Mouse (Mus musculus): Measurements from ENCODE around the gene Tbc1d21. TPM values are rescaled to one million over a fixed set of nuclear protein-coding genes. Genes with fewer than 3 reads are reported as not detected.

The Tbc1d21 gene
- polyA plus RNA-seq, 1 experiment from 2014 or later = not detected

DNA sequence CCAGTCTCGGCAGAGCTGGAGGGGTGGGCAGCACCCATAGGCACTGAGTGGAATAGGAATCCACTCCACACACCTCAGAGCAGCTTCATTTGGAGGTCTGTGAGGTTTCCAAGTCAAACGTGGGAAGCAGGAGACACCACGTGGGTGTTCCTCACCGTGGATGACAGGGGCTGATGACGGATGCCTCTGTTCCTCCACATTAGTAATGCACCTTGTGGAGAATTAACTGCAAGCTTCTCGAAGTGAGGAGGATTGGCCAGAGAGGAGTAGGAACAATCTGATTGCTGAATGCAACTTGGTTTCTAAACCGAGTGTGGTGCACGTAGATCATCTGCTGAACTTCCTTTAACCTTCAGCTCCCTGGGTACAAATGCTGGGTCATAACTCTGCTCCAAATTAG is 1.7 kb upstream of the Tbc1d21 start:
- Histone ChIP-seq H3K27ac (no peak overlapping the region), H3K27me3 (no peaks in the 10 kb centered on the region), H3K36me3 (ENCODE audit: poor library complexity, severe bottlenecking) (no peaks in the 10 kb centered on the region), H3K4me3 (no peak overlapping the region), H3K9me3 (replicated peaks) (no peaks in the 10 kb centered on the region), H3K4me2 (no peak overlapping the region), H3K9ac (no peak overlapping the region), H3K4me1 (peaks cover 17% of the 10 kb centered on the region; the same call in 1 of the 2 replicates)
- 77% methylated on average over 8 of the region's 8 CpGs for WGBS
- no peak for ATAC-seq

DNA sequence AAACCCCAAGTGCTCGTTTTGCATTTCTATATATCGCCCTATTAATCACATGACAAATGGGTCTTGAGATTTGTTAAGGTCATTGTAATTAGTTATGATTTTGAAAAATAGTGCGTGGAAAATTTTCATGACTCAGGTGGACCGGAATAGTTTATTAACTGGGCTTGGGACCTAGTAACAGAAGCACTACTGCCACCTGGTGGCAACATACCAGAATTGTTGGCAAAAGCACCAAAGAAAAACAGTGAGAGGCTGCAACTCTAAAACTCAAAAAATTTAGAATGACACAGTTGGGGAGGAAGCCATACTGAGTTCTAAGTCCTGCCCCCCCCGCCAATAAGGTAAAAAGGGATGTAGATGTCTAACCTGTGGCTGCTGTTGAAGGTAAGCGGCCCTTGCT is 611 bp downstream of the Tbc1d21 start:
- Histone ChIP-seq H3K9me3 (replicated peaks) (no peaks in the 10 kb centered on the region), H3K27me3 (no peaks in the 10 kb centered on the region), H3K27ac (no peak overlapping the region), H3K9ac (no peak overlapping the region), H3K4me2 (no peak overlapping the region), H3K4me1 (peaks cover 13% of the 10 kb centered on the region; the same call in 1 of the 2 replicates), H3K36me3 (ENCODE audit: poor library complexity, severe bottlenecking) (no peaks in the 10 kb centered on the region), H3K4me3 (no peak overlapping the region)
- 49% methylated on average over 6 of the region's 6 CpGs for WGBS
- ATAC-seq = no peak

DNA sequence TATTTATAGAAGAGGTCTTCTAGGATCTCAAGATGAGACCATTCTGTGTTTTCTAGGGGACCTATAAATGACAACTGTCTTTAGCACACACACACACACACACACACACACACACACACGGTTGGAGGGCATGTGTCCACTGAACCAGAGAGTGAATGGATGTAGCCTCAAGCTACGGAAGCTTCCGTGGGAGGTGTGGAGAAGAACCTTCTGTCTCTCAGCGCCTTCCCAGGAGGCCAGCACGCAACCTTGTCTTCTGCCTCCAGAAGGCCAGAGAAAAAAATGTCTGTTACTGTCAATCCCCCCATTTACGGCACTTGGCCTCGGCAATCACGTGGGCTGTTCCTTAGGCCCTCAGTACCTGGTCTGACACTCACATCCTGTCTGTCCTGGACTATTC is 5.9 kb downstream of the Tbc1d21 start:
- Histone ChIP-seq H3K36me3 (ENCODE audit: poor library complexity, severe bottlenecking) (no peaks in the 10 kb centered on the region), H3K4me3 (no peak overlapping the region), H3K27me3 (no peaks in the 10 kb centered on the region), H3K4me2 (no peak overlapping the region), H3K4me1 (no peaks in the 10 kb centered on the region), H3K9me3 (replicated peaks) (no peaks in the 10 kb centered on the region), H3K9ac (no peak overlapping the region), H3K27ac (no peak overlapping the region)
- WGBS = 87% methylated on average over 8 of the region's 8 CpGs
- no peak for ATAC-seq

DNA sequence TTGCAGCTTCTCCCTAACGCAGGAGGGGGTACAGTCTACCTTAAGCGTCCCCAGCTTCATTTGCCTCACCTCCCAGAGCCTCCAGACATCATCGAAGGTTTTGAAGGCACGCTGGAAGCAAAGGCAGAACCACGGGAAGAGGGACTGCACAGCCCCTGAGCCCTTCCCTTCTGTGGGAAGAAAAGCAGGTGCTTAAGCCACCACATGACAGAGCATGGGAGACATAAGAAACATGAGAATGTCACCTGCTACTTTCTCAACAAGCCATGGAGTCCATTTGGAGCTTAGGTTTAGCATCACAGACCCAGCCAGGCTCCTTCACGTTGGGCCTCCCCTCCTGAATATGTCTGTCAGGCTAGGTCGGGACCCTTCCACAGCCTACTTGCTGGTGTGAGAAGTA is 8.3 kb downstream of the Tbc1d21 start:
- no peak for ATAC-seq
- H3K4me1 ChIP-seq = no peaks in the 10 kb centered on the region
- H3K9me3 ChIP-seq (replicated peaks) = no peaks in the 10 kb centered on the region
- H3K9ac ChIP-seq = no peak overlapping the region
- H3K4me2 ChIP-seq = no peak overlapping the region
- WGBS = 84% methylated on average over 7 of the region's 7 CpGs
- no peak overlapping the region for H3K27ac ChIP-seq
- H3K4me3 ChIP-seq = no peak overlapping the region
- no peaks in the 10 kb centered on the region for H3K36me3 ChIP-seq (ENCODE audit: poor library complexity, severe bottlenecking)
- H3K27me3 ChIP-seq = no peaks in the 10 kb centered on the region

DNA sequence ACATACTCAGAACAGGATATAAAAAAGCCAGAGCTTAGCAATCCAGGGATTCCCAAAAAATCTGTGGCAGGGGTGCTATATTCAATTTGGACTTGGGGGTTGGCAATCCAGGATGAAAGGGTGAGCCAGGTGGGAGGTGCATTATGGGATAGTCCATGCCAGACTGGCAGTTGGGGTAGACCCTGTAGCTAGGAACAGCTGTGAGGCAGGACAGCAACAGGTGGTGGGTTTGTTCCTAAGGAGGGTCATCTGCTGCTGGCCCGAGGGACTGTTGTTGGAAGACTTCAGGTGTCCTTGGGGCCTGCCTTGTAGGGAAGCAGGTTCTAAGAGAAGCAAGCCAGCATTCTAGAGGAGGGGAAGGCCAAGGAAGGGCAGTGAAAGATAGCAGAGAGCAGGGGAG is 8.9 kb downstream of the Tbc1d21 start:
- H3K27me3 ChIP-seq = no peaks in the 10 kb centered on the region
- H3K9ac ChIP-seq = no peak overlapping the region
- no peak for ATAC-seq
- no peaks in the 10 kb centered on the region for H3K9me3 ChIP-seq (replicated peaks)
- no peaks in the 10 kb centered on the region for H3K36me3 ChIP-seq (ENCODE audit: poor library complexity, severe bottlenecking)
- H3K4me3 ChIP-seq = no peak overlapping the region
- H3K27ac ChIP-seq = no peak overlapping the region; the same call in 1 of the 2 replicates
- no peak overlapping the region for H3K4me2 ChIP-seq
- 78% methylated on average over 1 of the region's 1 CpGs for WGBS
- peaks cover 3% of the 10 kb centered on the region for H3K4me1 ChIP-seq

DNA sequence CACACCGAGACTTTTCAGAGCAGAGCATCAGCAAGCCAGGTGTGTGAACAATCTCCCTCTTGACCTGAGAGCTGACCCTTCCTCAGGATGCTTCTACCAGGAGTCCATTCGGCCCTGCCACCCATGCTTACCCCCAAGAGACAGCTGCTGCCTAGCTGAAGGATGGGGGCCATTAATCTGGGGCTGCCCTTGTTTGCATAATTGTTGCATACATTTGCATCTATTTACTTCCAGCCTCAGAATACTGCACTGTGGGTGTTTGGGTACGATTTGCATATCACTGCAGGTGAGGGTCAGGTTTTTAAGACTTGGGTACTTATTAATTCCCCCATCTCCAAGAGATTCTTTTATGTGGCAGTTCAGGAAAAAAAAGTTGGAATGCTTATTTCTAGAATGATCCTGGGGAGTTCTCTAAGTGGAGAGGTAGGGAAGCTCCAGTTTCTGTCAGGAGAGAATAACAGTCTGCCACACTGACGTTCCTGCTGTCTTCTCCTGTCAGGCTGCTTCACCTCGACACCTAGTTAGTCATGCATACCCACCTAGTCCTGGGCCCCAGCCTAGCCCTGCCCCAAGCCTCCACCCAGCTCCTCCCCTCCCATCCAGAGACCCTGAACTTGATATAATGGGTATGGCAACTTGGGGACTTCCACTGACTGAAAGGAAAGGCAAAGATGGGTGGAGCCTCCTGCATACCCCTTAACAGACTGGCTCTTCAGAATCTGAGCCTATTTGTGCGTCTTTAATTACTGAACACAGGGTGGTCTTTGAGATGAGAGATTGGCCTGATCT is 14.8 kb downstream of the Tbc1d21 start:
- WGBS = 12% methylated on average over 6 of the region's 6 CpGs
- H3K27ac ChIP-seq = peak overlapping the region; percentile 84

DNA sequence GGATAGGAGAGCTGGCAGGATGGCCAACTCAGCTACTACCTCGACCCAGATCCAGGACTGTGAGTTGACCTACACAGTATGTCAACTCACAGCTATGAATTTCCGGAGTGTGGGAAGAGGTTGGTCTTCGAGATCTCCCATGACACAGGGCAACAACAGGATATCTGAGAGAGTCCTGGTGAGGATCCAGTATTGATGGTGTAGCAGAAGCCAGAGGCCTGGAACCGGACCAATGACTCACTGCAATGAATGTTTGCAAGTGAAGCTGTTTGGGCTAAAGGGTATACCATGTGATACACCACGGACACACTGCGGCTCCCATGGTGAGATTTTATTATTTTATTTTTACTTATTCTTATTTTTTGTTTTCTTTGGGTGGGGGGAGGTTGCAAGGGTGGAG is 15.6 kb downstream of the Tbc1d21 start:
- Histone ChIP-seq H3K27me3 (no peaks in the 10 kb centered on the region), H3K9ac (no peak overlapping the region), H3K36me3 (ENCODE audit: poor library complexity, severe bottlenecking) (no peaks in the 10 kb centered on the region), H3K4me2 (no peak overlapping the region), H3K27ac (peak overlapping the region; percentile 32; the same call in 1 of the 2 replicates), H3K4me3 (no peak overlapping the region), H3K4me1 (peaks cover 24% of the 10 kb centered on the region), H3K9me3 (replicated peaks) (no peaks in the 10 kb centered on the region)
- WGBS = 84% methylated on average over 6 of the region's 6 CpGs
- ATAC-seq = 0 out of 2 replicates have a peak, but pooled peaks have one; percentile 23

More for the DNA sequence above, 14.8 kb downstream of the Tbc1d21 start:
- Histone ChIP-seq H3K9me3 (replicated peaks) (no peaks in the 10 kb centered on the region), H3K27me3 (no peaks in the 10 kb centered on the region), H3K4me3 (no peak overlapping the region), H3K36me3 (ENCODE audit: poor library complexity, severe bottlenecking) (no peaks in the 10 kb centered on the region), H3K4me2 (peak overlapping the region; percentile 26; the same call in 1 of the 2 replicates), H3K9ac (no peak overlapping the region), H3K4me1 (peaks cover 24% of the 10 kb centered on the region)
- peak; percentile 85 for ATAC-seq

DNA sequence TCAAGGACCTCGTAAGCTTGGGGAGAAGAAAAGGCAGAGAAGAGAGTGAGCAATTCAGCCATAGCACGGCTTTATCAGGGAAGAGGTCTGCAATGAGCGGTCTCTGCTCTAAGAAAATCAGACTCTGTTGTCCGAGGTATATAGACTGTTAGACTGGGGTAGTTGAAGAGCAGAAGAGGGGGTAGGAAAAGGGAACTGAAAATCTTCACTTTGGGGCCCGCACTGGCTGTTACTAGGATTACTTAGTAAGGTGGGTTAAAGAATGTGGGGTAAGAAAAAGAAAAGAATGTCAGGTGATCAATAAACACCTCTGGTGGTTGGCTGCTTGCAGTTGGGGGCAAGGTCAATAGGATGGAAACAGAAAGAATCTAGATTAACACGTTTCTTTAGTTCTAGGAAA is 17.0 kb downstream of the Tbc1d21 start:
- 86% methylated on average over 6 of the region's 6 CpGs for WGBS
- no peak overlapping the region for H3K4me2 ChIP-seq
- H3K9me3 ChIP-seq (replicated peaks) = no peaks in the 10 kb centered on the region
- no peaks in the 10 kb centered on the region for H3K36me3 ChIP-seq (ENCODE audit: poor library complexity, severe bottlenecking)
- no peak for ATAC-seq
- H3K4me3 ChIP-seq = no peak overlapping the region
- H3K27ac ChIP-seq = no peak overlapping the region
- H3K27me3 ChIP-seq = no peaks in the 10 kb centered on the region
- no peak overlapping the region for H3K9ac ChIP-seq
- H3K4me1 ChIP-seq = peaks cover 24% of the 10 kb centered on the region

DNA sequence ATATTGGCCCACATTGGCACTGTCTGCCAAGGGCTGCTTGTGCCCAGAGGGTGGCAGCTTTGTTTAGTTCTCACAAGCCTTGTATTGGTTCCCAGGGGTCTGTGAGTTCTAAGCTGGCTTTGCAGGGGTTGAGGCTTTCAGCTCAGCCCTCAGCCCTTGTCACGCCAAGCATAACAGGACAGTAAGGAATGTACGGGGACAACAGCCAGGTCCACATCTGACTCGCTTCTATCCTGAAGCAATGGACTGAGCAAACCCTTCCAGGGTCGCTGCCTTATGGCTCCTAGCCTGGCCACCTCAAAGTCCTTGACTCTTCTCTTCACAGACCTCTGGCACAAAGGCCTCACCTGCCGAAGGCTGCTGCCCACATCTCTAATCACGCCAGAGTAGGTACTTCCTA is 22.5 kb downstream of the Tbc1d21 start:
- ATAC-seq = no peak
- WGBS = 90% methylated on average over 6 of the region's 6 CpGs
- Histone ChIP-seq H3K9me3 (replicated peaks) (no peaks in the 10 kb centered on the region), H3K4me1 (peaks cover 6% of the 10 kb centered on the region; the same call in 1 of the 2 replicates), H3K27ac (no peak overlapping the region), H3K4me3 (no peak overlapping the region), H3K27me3 (no peaks in the 10 kb centered on the region), H3K36me3 (ENCODE audit: poor library complexity, severe bottlenecking) (no peaks in the 10 kb centered on the region), H3K9ac (no peak overlapping the region), H3K4me2 (no peak overlapping the region)

DNA sequence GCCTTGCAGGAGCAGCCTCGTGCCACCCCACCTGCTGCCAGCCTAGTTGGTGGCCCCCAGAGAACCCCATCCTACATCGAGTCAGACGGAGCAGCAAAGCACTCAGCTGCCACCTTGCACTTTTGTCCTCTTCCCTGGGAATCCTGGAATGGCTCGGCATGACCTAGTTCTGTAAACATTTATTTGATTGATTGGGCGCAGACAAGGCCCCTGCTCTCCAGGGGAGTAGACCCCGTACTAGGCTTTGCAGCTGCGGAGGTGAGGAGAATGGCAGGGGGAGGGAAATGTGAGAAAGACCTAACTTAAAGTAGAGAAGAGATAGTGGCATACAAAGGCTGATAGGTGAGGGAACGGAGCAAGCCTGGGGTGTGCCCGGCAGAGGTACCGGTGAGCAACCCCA is 23.8 kb downstream of the Tbc1d21 start:
- H3K9me3 ChIP-seq (replicated peaks) = no peaks in the 10 kb centered on the region

DNA sequence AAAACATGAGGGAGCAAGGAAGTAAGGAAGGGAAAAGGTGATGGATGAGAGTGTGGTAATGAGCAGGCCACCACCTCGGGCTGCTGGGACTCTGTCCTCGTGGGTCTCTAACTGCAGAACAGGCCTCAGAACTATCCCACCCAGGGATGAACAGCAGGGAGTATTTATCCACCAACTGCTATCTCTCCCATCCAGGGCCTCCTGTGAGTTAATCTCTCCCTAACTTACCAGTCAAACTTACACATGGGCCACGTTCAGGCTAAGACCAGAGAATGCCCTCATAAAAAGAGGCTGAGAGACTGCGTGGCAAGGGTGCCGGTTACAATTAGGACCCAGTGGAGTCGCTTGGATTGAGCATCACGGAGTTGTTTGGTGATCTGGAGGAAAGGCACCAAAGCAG is 24.3 kb downstream of the Tbc1d21 start:
- Histone ChIP-seq H3K36me3 (ENCODE audit: poor library complexity, severe bottlenecking) (no peaks in the 10 kb centered on the region), H3K4me2 (no peak overlapping the region), H3K4me1 (peaks cover 6% of the 10 kb centered on the region; the same call in 1 of the 2 replicates), H3K4me3 (no peak overlapping the region), H3K9ac (no peak overlapping the region), H3K27me3 (no peaks in the 10 kb centered on the region), H3K27ac (no peak overlapping the region), H3K9me3 (replicated peaks) (no peaks in the 10 kb centered on the region)
- no peak for ATAC-seq
- 76% methylated on average over 7 of the region's 7 CpGs for WGBS

More for the DNA sequence above, 23.8 kb downstream of the Tbc1d21 start:
- Histone ChIP-seq H3K36me3 (ENCODE audit: poor library complexity, severe bottlenecking) (no peaks in the 10 kb centered on the region), H3K4me1 (peaks cover 6% of the 10 kb centered on the region; the same call in 1 of the 2 replicates), H3K27me3 (no peaks in the 10 kb centered on the region), H3K27ac (no peak overlapping the region), H3K9ac (no peak overlapping the region), H3K4me3 (no peak overlapping the region), H3K4me2 (no peak overlapping the region)
- WGBS = 56% methylated on average over 10 of the region's 10 CpGs
- ATAC-seq = no peak

DNA sequence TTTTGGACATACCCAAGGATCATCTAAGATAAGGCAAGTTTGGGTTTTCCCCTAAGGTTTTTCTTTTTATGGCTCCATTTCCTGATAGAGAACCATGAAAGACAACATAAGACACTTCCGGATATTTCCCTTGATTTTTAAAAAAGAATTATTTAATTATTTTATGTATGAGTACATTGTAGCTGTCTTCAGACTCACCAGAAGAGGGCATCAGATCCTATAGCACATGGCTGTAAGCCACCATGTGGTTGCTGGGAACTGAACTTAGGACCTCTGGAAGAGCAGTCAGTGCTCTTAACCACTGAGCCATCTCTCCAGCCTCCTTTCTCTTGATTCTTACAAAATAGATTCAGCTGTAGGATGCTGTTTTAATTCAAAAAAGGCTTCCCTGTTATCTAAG is 28.5 kb downstream of the Tbc1d21 start:
- 95% methylated on average over 1 of the region's 1 CpGs for WGBS
- H3K4me1 ChIP-seq = peaks cover 6% of the 10 kb centered on the region; the same call in 1 of the 2 replicates
- H3K4me2 ChIP-seq = no peak overlapping the region
- H3K9me3 ChIP-seq (replicated peaks) = no peaks in the 10 kb centered on the region
- no peak overlapping the region for H3K9ac ChIP-seq
- H3K27me3 ChIP-seq = no peaks in the 10 kb centered on the region
- ATAC-seq = no peak
- no peak overlapping the region for H3K27ac ChIP-seq
- H3K36me3 ChIP-seq (ENCODE audit: poor library complexity, severe bottlenecking) = no peaks in the 10 kb centered on the region
- H3K4me3 ChIP-seq = no peak overlapping the region

Measured in forebrain, embryonic 13.5 days (tissue).